Mouse (Mus musculus): ENCODE data around the gene 2610528J11Rik. TPM values are rescaled to one million over a fixed set of nuclear protein-coding genes. Genes with fewer than 3 reads are reported as not detected.

Gene 2610528J11Rik
- polyA plus RNA-seq, 1 experiment from 2014 or later: 0.53 TPM

DNA sequence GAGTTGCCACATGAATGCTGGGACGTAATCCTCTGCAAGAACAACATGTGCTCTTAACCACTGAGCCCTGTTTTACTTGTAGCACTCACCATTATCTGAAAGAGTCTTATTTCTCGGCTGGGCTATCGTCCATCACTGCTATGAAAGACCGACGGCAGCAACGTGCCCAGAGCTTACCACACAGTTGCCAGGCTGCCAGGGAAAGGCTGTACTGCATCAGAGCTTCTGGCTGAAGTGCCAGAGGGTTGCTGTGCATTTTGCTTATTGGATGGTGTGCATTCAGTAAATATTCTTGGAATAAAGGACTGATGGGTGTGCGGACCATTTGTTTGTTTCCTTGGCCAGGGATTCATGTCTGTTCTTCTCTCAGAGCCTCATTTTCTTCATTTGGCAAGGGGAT, 2.8 kb upstream of the 2610528J11Rik start:
- Histone ChIP-seq H3K4me1 (peaks cover 9% of the 10 kb centered on the region), H3K27me3 (ENCODE audit: low read depth, poor library complexity, severe bottlenecking) (0 out of 2 replicates have a peak, but pooled peaks cover 13% of the 10 kb centered on the region), H3K4me3 (no peak overlapping the region), H3K36me3 (no peaks in the 10 kb centered on the region), H3K9me3 (replicated peaks) (no peaks in the 10 kb centered on the region), H3K27ac (replicated peaks) (no peak overlapping the region)
- DNase-seq (ENCODE audit: low spot score): no peak
- WGBS: 88% methylated on average over 7 of the region's 7 CpGs

DNA sequence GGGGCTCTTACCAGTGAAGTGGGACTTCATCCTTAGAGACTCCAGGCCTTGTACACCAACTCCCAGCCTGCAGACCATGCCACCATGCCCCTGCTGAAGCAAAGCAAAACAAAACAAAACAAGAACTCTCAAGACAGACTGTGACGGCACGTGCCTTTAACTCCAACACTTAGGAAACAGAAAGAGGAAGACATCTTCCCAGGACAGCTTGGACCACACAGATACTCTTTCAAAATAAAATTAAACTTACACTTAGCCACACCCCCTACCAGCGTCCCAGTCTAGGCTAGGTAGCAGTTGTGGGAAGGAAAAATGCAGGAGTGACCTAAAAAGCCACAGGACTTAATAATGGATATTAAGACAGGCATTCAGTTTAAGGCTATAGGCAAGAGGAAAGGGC, 1.0 kb upstream of the 2610528J11Rik start:
- Histone ChIP-seq H3K27ac (replicated peaks) (no peak overlapping the region), H3K4me1 (peaks cover 11% of the 10 kb centered on the region), H3K9me3 (replicated peaks) (no peaks in the 10 kb centered on the region), H3K4me3 (no peak overlapping the region), H3K36me3 (no peaks in the 10 kb centered on the region), H3K27me3 (ENCODE audit: low read depth, poor library complexity, severe bottlenecking) (0 out of 2 replicates have a peak, but pooled peaks cover 13% of the 10 kb centered on the region)
- WGBS: 74% methylated on average over 3 of the region's 3 CpGs
- no peak for DNase-seq (ENCODE audit: low spot score)

DNA sequence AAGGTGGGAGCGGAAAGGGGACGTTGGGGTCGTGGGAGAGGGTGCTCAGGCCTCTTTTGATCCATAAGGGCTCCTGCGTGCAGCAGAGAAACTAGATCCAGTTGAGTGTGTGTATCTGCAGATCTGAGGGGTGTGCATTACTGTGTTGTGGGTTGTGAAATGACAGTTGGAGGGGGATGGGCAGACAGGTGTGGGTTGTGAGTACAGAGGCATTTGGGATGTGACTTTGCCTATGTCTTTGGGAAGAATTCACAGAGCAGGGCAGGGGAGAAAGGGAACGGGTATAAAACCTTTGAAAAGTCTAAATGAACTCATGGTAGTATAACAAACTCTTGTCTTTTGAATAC, 509 bp downstream of the 2610528J11Rik start:
- H3K27ac ChIP-seq (replicated peaks): 0 out of 2 replicates have a peak overlapping the region, but pooled peaks have one; percentile 23

DNA sequence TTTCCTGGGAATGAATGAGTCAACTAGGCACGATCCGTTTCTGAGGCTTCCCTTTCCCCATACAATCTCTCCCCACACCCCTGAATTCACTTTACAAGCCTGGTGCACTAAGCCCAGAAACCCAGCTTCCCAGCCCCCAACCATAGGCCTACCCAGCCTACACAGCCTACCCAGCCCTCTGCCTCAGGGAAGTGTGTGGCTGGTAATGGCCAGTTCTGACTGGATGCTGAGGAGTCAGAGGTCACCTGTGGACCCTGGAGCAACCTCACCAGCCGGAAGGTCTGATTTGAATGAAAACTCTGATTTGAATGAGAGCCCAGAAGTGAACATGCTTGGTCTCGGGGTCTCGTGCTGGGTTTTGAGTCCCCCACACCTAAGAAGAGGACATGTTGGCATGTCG, 921 bp downstream of the 2610528J11Rik start:
- DNase-seq (ENCODE audit: low spot score): no peak
- H3K9me3 ChIP-seq (replicated peaks): no peaks in the 10 kb centered on the region
- no peak overlapping the region for H3K4me3 ChIP-seq
- H3K27me3 ChIP-seq (ENCODE audit: low read depth, poor library complexity, severe bottlenecking): 0 out of 2 replicates have a peak, but pooled peaks cover 13% of the 10 kb centered on the region
- H3K4me1 ChIP-seq: peaks cover 23% of the 10 kb centered on the region
- H3K36me3 ChIP-seq: no peaks in the 10 kb centered on the region
- WGBS: 82% methylated on average over 6 of the region's 6 CpGs
- H3K27ac ChIP-seq (replicated peaks): no peak overlapping the region

More for the DNA sequence above, 509 bp downstream of the 2610528J11Rik start:
- no peaks in the 10 kb centered on the region for H3K36me3 ChIP-seq
- H3K4me3 ChIP-seq: no peak overlapping the region
- no peaks in the 10 kb centered on the region for H3K9me3 ChIP-seq (replicated peaks)
- peaks cover 23% of the 10 kb centered on the region for H3K4me1 ChIP-seq
- WGBS: 41% methylated on average over 5 of the region's 5 CpGs
- DNase-seq (ENCODE audit: low spot score): no peak
- H3K27me3 ChIP-seq (ENCODE audit: low read depth, poor library complexity, severe bottlenecking): 0 out of 2 replicates have a peak, but pooled peaks cover 13% of the 10 kb centered on the region

DNA sequence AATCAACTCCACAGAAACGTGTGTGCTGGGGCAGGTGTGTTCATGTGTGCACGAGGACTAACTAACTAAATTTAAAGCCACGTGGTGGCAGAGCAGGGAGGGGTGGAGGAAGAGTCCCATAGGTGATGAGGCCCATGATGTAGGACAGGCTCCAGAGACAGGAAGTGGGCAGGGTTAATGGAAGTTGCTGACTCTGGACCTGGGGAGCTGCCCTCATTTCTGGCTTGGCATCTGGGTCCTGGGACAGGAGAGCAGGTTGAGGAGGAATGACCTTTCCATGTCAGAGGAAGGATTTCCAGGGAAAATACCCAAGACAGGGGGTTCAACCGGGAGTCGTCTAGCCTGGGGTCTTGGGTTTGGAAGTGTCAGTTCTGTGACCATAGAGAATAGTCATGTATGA, 5.9 kb downstream of the 2610528J11Rik start:
- Histone ChIP-seq H3K9me3 (replicated peaks) (no peaks in the 10 kb centered on the region), H3K4me1 (peaks cover 14% of the 10 kb centered on the region), H3K4me3 (no peak overlapping the region), H3K36me3 (no peaks in the 10 kb centered on the region), H3K27me3 (ENCODE audit: low read depth, poor library complexity, severe bottlenecking) (peaks cover 14% of the 10 kb centered on the region), H3K27ac (replicated peaks) (no peak overlapping the region)
- 75% methylated on average over 5 of the region's 5 CpGs for WGBS
- DNase-seq (ENCODE audit: low spot score): no peak

DNA sequence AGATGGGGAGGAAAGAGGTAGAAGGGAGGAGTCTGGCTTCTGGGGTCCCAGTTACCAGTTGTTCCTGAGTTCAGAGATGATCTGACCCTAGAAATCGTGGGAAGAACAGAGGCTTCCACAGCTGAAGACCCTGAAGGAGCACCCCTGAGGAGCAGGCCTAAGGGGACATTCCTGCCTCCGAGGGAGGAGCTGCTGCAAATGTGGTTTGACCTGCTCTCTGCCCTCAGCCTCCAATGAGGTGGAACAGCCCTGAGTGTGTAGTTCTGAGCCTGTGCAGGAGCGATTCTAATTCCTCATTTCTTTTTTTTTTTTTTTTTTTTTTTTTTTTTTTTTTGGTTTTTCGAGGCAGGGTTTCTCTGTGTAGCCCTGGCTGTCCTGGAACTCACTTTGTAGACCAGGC, 6.4 kb downstream of the 2610528J11Rik start:
- DNase-seq (ENCODE audit: low spot score): no peak
- no peaks in the 10 kb centered on the region for H3K36me3 ChIP-seq
- peaks cover 14% of the 10 kb centered on the region for H3K4me1 ChIP-seq
- H3K27me3 ChIP-seq (ENCODE audit: low read depth, poor library complexity, severe bottlenecking): peaks cover 16% of the 10 kb centered on the region
- 55% methylated on average over 4 of the region's 4 CpGs for WGBS
- H3K9me3 ChIP-seq (replicated peaks): no peaks in the 10 kb centered on the region
- no peak overlapping the region for H3K4me3 ChIP-seq
- no peak overlapping the region for H3K27ac ChIP-seq (replicated peaks)

DNA sequence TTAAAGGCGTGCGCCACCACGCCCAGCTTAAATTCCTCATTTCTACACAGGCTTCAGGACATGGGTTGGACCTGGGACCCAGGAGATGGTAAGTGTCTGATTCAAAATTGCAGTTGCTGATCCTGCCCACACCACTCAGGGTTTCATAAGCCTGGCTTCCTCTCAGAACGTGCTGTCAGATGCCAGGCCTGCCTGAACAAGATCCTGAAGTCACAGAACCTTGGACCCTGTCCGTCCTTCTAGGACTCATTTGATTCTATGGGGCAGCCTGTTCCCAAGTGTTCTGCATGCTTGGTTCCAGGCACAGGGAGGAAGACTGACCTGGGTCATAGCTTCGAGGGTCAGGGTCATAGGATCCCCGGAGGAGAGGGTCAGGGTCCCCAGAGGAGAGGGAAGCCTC, 6.8 kb downstream of the 2610528J11Rik start:
- H3K27ac ChIP-seq (replicated peaks): no peak overlapping the region
- DNase-seq (ENCODE audit: low spot score): no peak
- H3K4me1 ChIP-seq: peaks cover 14% of the 10 kb centered on the region
- no peak overlapping the region for H3K4me3 ChIP-seq
- 84% methylated on average over 7 of the region's 7 CpGs for WGBS
- H3K27me3 ChIP-seq (ENCODE audit: low read depth, poor library complexity, severe bottlenecking): peaks cover 21% of the 10 kb centered on the region
- H3K9me3 ChIP-seq (replicated peaks): no peaks in the 10 kb centered on the region
- no peaks in the 10 kb centered on the region for H3K36me3 ChIP-seq

DNA sequence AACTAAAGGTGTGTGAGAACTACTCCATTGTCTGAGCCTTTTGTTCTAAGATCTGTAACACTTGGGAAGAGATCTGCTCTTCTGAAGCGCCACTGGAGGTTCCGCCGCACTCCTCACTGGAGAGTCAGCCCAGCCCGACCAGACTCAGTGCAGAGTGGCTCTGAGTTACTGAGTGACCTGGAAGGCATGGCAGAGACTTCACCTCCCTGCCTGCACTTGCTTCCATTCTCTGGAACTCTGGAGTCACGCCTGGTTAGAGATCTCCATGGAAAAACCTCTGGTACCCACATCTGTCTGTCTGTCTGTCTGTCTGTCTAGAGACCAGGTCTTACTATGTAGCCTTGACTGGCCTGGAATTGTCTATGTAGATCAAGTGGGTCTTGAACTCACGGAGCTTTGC, 8.8 kb downstream of the 2610528J11Rik start:
- WGBS: 84% methylated on average over 6 of the region's 6 CpGs
- H3K27me3 ChIP-seq (ENCODE audit: low read depth, poor library complexity, severe bottlenecking): peaks cover 39% of the 10 kb centered on the region

DNA sequence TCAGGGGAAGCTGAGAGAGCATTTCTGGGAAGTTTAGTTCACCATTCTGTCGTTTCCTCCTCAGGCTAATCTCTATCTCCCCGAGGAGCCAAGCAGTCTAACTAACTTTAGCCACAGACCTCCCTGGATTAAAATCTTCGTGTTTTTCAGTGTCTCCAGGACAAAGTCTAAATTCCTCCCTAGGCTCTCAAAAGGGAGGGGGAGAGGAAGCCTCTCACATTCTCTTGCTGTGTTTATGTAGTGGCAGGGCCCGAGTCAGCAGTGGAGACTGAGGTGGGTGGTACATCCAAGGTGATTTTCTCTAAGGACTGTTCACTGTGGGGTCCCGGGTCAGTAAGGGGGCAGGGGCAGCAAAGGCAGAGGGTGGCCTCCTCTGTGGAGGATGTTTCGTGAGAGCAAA, 11.0 kb downstream of the 2610528J11Rik start:
- 45% methylated on average over 6 of the region's 6 CpGs for WGBS
- Histone ChIP-seq H3K9me3 (replicated peaks) (no peaks in the 10 kb centered on the region), H3K27me3 (ENCODE audit: low read depth, poor library complexity, severe bottlenecking) (peaks cover 61% of the 10 kb centered on the region), H3K27ac (replicated peaks) (no peak overlapping the region), H3K4me1 (peaks cover 13% of the 10 kb centered on the region), H3K36me3 (no peaks in the 10 kb centered on the region), H3K4me3 (no peak overlapping the region)
- DNase-seq (ENCODE audit: low spot score): no peak

More for the DNA sequence above, 8.8 kb downstream of the 2610528J11Rik start:
- peaks cover 24% of the 10 kb centered on the region for H3K4me1 ChIP-seq
- no peaks in the 10 kb centered on the region for H3K36me3 ChIP-seq
- H3K27ac ChIP-seq (replicated peaks): no peak overlapping the region
- no peak overlapping the region for H3K4me3 ChIP-seq
- no peak for DNase-seq (ENCODE audit: low spot score)
- no peaks in the 10 kb centered on the region for H3K9me3 ChIP-seq (replicated peaks)

DNA sequence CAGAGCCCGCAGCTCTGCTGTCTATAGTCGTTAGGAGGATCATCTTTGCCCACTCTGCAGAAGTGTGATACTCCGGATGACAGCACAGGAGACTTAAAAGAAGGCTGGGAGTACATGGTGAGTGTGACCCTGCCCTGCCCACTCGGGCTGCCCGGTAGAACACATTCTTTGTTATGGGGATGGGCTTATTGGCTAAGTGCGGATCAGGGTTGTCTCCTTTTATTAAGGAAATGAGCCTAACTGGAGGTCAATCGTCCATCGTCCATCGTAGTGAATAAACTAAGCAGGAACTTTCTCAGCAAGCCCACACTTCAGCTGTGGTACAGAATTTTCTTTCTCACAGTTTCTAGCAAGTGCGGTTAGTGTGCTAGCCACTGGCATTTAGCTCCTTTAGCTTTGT, 13.1 kb downstream of the 2610528J11Rik start:
- no peaks in the 10 kb centered on the region for H3K9me3 ChIP-seq (replicated peaks)
- no peak overlapping the region for H3K4me3 ChIP-seq
- DNase-seq (ENCODE audit: low spot score): no peak
- H3K27me3 ChIP-seq (ENCODE audit: low read depth, poor library complexity, severe bottlenecking): peaks cover 72% of the 10 kb centered on the region
- 12% methylated on average over 10 of the region's 10 CpGs for WGBS
- no peak overlapping the region for H3K27ac ChIP-seq (replicated peaks)
- H3K4me1 ChIP-seq: peaks cover 29% of the 10 kb centered on the region
- H3K36me3 ChIP-seq: no peaks in the 10 kb centered on the region

DNA sequence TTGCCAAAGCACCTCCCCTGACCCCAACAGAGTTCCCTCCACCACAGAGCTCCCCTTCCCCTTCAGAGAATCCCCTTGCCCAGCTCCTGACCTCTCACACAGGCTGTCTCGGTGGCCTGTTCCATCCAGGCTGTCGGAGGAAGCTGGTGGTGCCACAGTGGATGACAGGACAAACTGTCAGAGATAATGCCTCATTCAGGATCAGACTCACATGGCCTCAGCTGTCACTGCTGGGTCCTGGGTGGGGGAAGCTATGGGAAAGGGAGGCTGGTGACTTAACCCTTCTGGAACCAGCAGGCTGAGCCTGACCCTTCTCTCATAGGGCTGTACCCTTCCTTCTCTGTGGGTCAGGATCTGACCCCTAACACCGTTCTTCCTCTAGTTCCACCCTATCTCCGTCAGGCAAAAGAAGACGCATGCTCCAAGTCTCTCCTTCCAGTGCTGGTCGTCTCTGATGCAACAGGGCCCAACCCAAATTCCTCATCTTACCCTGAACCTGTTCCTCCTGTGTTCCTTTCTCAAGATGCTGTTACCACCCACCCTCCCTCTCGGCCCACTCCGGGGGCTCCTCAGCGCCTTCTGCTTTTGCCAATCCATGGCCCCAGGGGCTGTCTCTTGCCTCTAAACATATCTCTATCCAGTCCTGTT, 15.8 kb downstream of the 2610528J11Rik start:
- WGBS: 60% methylated on average over 9 of the region's 9 CpGs
- Histone ChIP-seq H3K4me1 (peaks cover 29% of the 10 kb centered on the region), H3K27ac (replicated peaks) (no peak overlapping the region), H3K4me3 (peak overlapping the region; percentile 46; the same call in 1 of the 2 replicates), H3K36me3 (no peaks in the 10 kb centered on the region), H3K27me3 (ENCODE audit: low read depth, poor library complexity, severe bottlenecking) (peaks cover 61% of the 10 kb centered on the region), H3K9me3 (replicated peaks) (peaks cover 3% of the 10 kb centered on the region; the same call in 1 of the 2 replicates)
- DNase-seq (ENCODE audit: low spot score): no peak

DNA sequence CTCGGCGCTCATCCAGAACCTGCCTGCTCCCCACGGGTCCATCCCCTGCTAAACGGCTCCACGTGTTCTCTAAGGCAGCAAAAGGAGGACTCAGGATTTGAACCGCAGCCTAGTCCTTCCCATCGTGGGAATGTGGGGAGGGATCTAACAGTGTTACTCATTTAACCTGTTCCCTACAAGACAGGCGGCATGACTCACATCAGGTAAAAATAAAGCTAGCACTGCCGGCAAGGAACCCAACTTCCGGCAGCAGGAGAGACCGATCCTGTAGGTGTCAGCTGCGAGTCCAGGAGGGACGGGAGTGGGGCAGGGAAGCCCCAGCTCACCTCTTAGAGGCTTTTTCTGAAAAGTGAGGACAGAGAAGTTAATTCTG, 16.3 kb downstream of the 2610528J11Rik start:
- 20% methylated on average over 13 of the region's 13 CpGs for WGBS

DNA sequence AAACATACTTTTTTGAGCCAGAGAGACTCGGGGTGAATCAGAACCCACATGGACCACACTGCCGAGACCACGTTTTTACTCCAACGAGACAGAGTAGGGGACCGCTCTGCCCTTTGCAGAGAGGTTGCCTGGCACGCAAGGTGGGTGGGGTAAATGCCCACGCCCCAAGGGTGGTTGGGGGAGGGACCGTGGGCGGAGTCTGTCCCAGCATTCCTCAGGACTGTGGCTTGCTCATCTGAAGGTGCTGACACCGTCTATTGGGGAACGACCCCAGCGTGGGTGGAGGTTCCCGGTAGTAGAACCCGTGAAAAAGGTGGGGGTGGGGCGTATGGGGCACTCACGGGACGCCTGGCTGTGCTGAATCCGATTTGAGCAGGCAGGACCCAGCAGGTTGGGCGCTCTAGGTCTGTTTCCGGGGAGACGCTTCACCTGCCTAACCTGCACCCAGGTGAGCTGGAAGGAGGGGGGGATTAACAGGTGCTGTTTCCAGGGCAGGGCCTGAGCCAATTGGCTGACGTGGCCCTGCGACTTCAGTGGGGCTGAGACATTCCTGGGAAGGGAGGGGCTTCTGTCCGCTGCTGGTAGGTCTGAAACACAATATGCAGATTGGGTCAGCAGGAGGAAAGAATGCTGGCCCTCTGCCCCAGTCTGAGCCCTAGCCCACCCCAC, 16.9 kb downstream of the 2610528J11Rik start, which contains the start of gene Tmem125:
TSS of gene Tmem125 (minus strand) at position 453 of the 669 bp plus-strand sequence.
- Histone ChIP-seq H3K27ac (replicated peaks) (no peak within 1 kb of the TSS), H3K4me1 (peaks cover 29% of the 10 kb centered on the region), H3K27me3 (ENCODE audit: low read depth, poor library complexity, severe bottlenecking) (peaks cover 50% of the 10 kb centered on the region), H3K4me3 (peak within 1 kb of the TSS; percentile 46), H3K9me3 (replicated peaks) (peaks cover 3% of the 10 kb centered on the region; the same call in 1 of the 2 replicates), H3K36me3 (no peaks in the 10 kb centered on the region)
- DNase-seq (ENCODE audit: low spot score): no peak
- WGBS: 1% methylated on average over 24 of the region's 24 CpGs

More for the DNA sequence above, 16.3 kb downstream of the 2610528J11Rik start:
- Histone ChIP-seq H3K36me3 (no peaks in the 10 kb centered on the region), H3K27ac (replicated peaks) (no peak overlapping the region), H3K4me1 (peaks cover 29% of the 10 kb centered on the region), H3K9me3 (replicated peaks) (peaks cover 3% of the 10 kb centered on the region; the same call in 1 of the 2 replicates), H3K4me3 (peak overlapping the region; percentile 46), H3K27me3 (ENCODE audit: low read depth, poor library complexity, severe bottlenecking) (peaks cover 56% of the 10 kb centered on the region)
- no peak for DNase-seq (ENCODE audit: low spot score)

Data from midbrain, embryonic 10.5 days (tissue).